20 mouse cellular contexts compared by ENCODE assay signal in the genomic region with DNA sequence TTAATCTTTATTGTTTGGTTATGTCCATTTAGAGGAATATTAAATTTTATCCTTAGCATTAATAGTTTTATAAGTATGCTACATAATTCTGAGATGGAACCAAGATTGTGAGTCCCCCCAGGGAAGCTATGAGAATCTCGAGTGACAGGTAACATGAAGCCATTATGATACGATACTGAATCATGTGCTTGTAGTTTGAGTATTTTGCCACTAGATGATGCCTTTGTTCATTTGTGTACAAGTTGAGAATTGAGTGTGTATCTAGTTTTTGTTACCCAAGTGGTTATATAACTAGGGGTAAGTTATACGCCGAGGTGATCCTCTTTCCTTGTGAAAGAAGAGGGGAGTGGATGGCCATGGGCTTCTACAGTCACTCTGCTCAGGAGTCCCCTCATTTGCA. TPM values are rescaled to one million over a fixed set of nuclear protein-coding genes. Genes with fewer than 3 reads are reported as not detected.
DNase-seq lines count a peak whose midpoint lies in the region; TF ChIP-seq lines count a peak whose summit lies in the region.
"Had no signal": no experiment of that assay in that cellular context is flagged by ENCODE, and none has a peak within 500 bp of the region (broad histone marks: within the 10 kb centered on the region; RNA-seq: fewer than 3 reads in every experiment).

No protein-coding gene starts in this region.

- no peak for DNase-seq in layer of hippocampus, adult 2 months (ENCODE audit: low spot score in 2 of 2)
- no peak for DNase-seq in layer of hippocampus, adult 9-11 months
- DNase-seq in 3T3-L1 (ENCODE audit: low read depth, low spot score), result peak; percentile 30
- DNase-seq in CD4-positive helper T cell, adult 2 months (ENCODE audit: low read depth, low spot score), result peak; percentile 9
- no peak for DNase-seq in right cerebral cortex, adult 18-20 months
- DNase-seq in heart, embryonic 10.5 days (ENCODE audit: low spot score), result no peak
- DNase-seq: adrenal gland, adult 8-10 months; cerebellum, postnatal 10 days; kidney, adult 18-20 months; kidney, postnatal 10 days; lung, adult 18-20 months had no signal

- H3K27me3 ChIP-seq in heart, embryonic 10.5 days (ENCODE audit: insufficient read depth, poor library complexity, severe bottlenecking), result no peaks in the 10 kb centered on the region
- H3K27me3 ChIP-seq: heart, embryonic 13.5 days; hindbrain, embryonic 13.5 days; Patski had no signal

- H3K27ac ChIP-seq in layer of hippocampus, adult 2 months, result no peak overlapping the region
- H3K27ac ChIP-seq in cortical plate, adult 2 months (ENCODE audit: insufficient read depth, low read length), result peak overlapping the region; percentile 79; the same call in 1 of the 2 replicates
- H3K27ac ChIP-seq in heart, embryonic 10.5 days, result no peak overlapping the region
- H3K27ac ChIP-seq: heart, embryonic 13.5 days; hindbrain, embryonic 13.5 days; limb, embryonic 10.5 days; macrophage; midbrain, embryonic 10.5 days had no signal

- WGBS in heart, embryonic 10.5 days, result 84% methylated on average over 4 of the region's 4 CpGs

- peak; percentile 66 for TF ChIP-seq CTCF in layer of hippocampus, adult 2 months (conservative IDR thresholded peaks at IDR 0.05)
- TF ChIP-seq CTCF in cortical plate, adult 2 months (IDR thresholded peaks at IDR 0.05; ENCODE audit: extremely low read depth, insufficient read depth, low read length), result no peak

- peaks cover 5% of the 10 kb centered on the region for H3K4me1 ChIP-seq in cortical plate, adult 2 months (ENCODE audit: control insufficient read depth, insufficient read depth, low read length)
- H3K4me1 ChIP-seq in heart, embryonic 10.5 days, result no peaks in the 10 kb centered on the region
- H3K4me1 ChIP-seq: heart, embryonic 13.5 days; hindbrain, embryonic 13.5 days; limb, embryonic 10.5 days; midbrain, embryonic 10.5 days had no signal

- no peaks in the 10 kb centered on the region for H3K9me3 ChIP-seq in heart, embryonic 10.5 days
- H3K9me3 ChIP-seq: heart, embryonic 13.5 days; hindbrain, embryonic 13.5 days; limb, embryonic 10.5 days; midbrain, embryonic 10.5 days had no signal

- peaks cover 79% of the 10 kb centered on the region for H3K36me3 ChIP-seq in heart, embryonic 10.5 days
- H3K36me3 ChIP-seq: hindbrain, embryonic 13.5 days had no signal

- TF ChIP-seq POLR2A in cortical plate, adult 2 months (IDR thresholded peaks at IDR 0.05; ENCODE audit: extremely low read depth, insufficient read depth, low read length), result no peak

- no peak overlapping the region for H3K4me3 ChIP-seq in layer of hippocampus, adult 2 months
- no peak overlapping the region for H3K4me3 ChIP-seq in cortical plate, adult 2 months (ENCODE audit: insufficient read depth, low read length)
- H3K4me3 ChIP-seq in heart, embryonic 10.5 days, result no peak overlapping the region
- H3K4me3 ChIP-seq: heart, embryonic 13.5 days; hindbrain, embryonic 13.5 days; limb, embryonic 10.5 days; midbrain, embryonic 10.5 days had no signal

RNA-seq across cellular contexts. Expression of gene Melk, which starts 9.8 kb away (rescaled TPM):
- under 1 TPM; 0.49 to 0.66 TPM for total RNA-seq in layer of hippocampus, adult 2 months (2021)
- 0.79 and 1.0 TPM in 2 replicates for polyA plus RNA-seq in cortical plate, adult 2 months (2012; rRNA removed)
- 40.9 and 43.2 TPM in 2 replicates for polyA plus RNA-seq in heart, embryonic 10.5 days (2016; fragmentation: Nextera tagmentation; extraction: Ambion mirVana)
- total RNA-seq: gastrocnemius, adult 8-10 months had no signal
- polyA plus RNA-seq: liver, adult 2 months had no signal

Comparison
In these comparisons a context has a peak if more than half of its experiments do, and no peak if none do; other contexts are left out.
1. DNase-seq: peak in 3T3-L1 (single experiment) and CD4-positive helper T cell, adult 2 months (single experiment); none in layer of hippocampus, adult 2 months (0 of 2), layer of hippocampus, adult 9-11 months (single experiment), right cerebral cortex, adult 18-20 months (single experiment) and heart, embryonic 10.5 days (single experiment).
2. RNA of gene Melk, which starts 9.8 kb away (polyA plus RNA-seq): 40.9 to 43.2 TPM in heart, embryonic 10.5 days; 0.79 to 1.0 TPM in cortical plate, adult 2 months; every median in the first group is over 10 times any median in the second.